Comparison of ENCODE assay signal across 31 mouse cellular contexts in genomic region chr17:68185385-68185784, GRCm38 (mm10).
DNase-seq lines count a peak whose midpoint lies in the region; ATAC-seq and TF ChIP-seq lines count a peak whose summit lies in the region.
"Had no signal": no experiment of that assay in that cellular context is flagged by ENCODE, and none has a peak within 500 bp of the region (broad histone marks: within the 10 kb centered on the region; RNA-seq: fewer than 3 reads in every experiment).

No protein-coding gene starts in this region.

- no peak for TF ChIP-seq CTCF in intestine, postnatal 0 days (IDR thresholded peaks at IDR 0.05; ENCODE audit: low read depth)

- no peaks in the 10 kb centered on the region for H3K27me3 ChIP-seq in intestine, embryonic 15.5 days (replicated peaks)
- no peaks in the 10 kb centered on the region for H3K27me3 ChIP-seq in intestine, postnatal 0 days (replicated peaks; ENCODE audit: control insufficient read depth, insufficient read depth, low read length)
- no peaks in the 10 kb centered on the region for H3K27me3 ChIP-seq in lung, embryonic 15.5 days
- no peaks in the 10 kb centered on the region for H3K27me3 ChIP-seq in stomach, embryonic 16.5 days (ENCODE audit: control insufficient read depth, insufficient read depth, low read length)
- H3K27me3 ChIP-seq: forebrain, embryonic 15.5 days; heart, embryonic 15.5 days; kidney, embryonic 15.5 days; limb, embryonic 15.5 days; liver, embryonic 15.5 days; midbrain, embryonic 15.5 days; neural tube, embryonic 15.5 days had no signal

- H3K4me3 ChIP-seq in intestine, embryonic 15.5 days (replicated peaks) = no peak overlapping the region
- no peak overlapping the region for H3K4me3 ChIP-seq in intestine, postnatal 0 days (ENCODE audit: low read depth, low read length)
- H3K4me3 ChIP-seq in lung, embryonic 15.5 days = no peak overlapping the region
- no peak overlapping the region for H3K4me3 ChIP-seq in stomach, embryonic 16.5 days (replicated peaks; ENCODE audit: low read length)
- H3K4me3 ChIP-seq: forebrain, embryonic 10.5 days; forebrain, embryonic 15.5 days; heart, embryonic 10.5 days; heart, embryonic 15.5 days; kidney, embryonic 15.5 days; limb, embryonic 15.5 days; liver, embryonic 15.5 days; midbrain, embryonic 15.5 days; neural tube, embryonic 15.5 days had no signal

- ATAC-seq in intestine, embryonic 15.5 days = peak; percentile 12; the same call in 1 of the 2 replicates
- ATAC-seq in intestine, postnatal 0 days = no peak
- ATAC-seq in lung, embryonic 15.5 days (ENCODE audit: borderline replicate concordance, extremely low read depth, low FRiP score, low TSS enrichment) = peak; percentile 46; the same call in 1 of the 2 replicates
- ATAC-seq in stomach, embryonic 16.5 days (ENCODE audit: insufficient read depth, low FRiP score) = no peak
- ATAC-seq: CD4-positive, CD25-positive, alpha-beta regulatory T cell, adult 4 months; forebrain, embryonic 15.5 days; hindbrain, embryonic 16.5 days; lung, postnatal 0 days; midbrain, embryonic 15.5 days had no signal

- no peak overlapping the region for H3K9ac ChIP-seq in intestine, embryonic 15.5 days
- H3K9ac ChIP-seq in intestine, postnatal 0 days (ENCODE audit: low read depth, low read length) = no peak overlapping the region
- H3K9ac ChIP-seq in lung, embryonic 15.5 days = no peak overlapping the region
- H3K9ac ChIP-seq in stomach, embryonic 16.5 days (ENCODE audit: low read length) = no peak overlapping the region
- H3K9ac ChIP-seq: forebrain, embryonic 15.5 days; heart, embryonic 15.5 days; kidney, embryonic 15.5 days; limb, embryonic 15.5 days; liver, embryonic 15.5 days; midbrain, embryonic 15.5 days; neural tube, embryonic 15.5 days had no signal

- no peak overlapping the region for H3K4me2 ChIP-seq in intestine, embryonic 15.5 days (replicated peaks)
- no peak overlapping the region for H3K4me2 ChIP-seq in intestine, postnatal 0 days (replicated peaks; ENCODE audit: low read depth)
- no peak overlapping the region for H3K4me2 ChIP-seq in lung, embryonic 15.5 days
- no peak overlapping the region for H3K4me2 ChIP-seq in stomach, embryonic 16.5 days (ENCODE audit: low read depth, low read length)
- H3K4me2 ChIP-seq: forebrain, embryonic 15.5 days; heart, embryonic 15.5 days; kidney, embryonic 15.5 days; limb, embryonic 15.5 days; liver, embryonic 15.5 days; midbrain, embryonic 15.5 days; neural tube, embryonic 15.5 days had no signal

- no peaks in the 10 kb centered on the region for H3K36me3 ChIP-seq in intestine, embryonic 15.5 days
- no peaks in the 10 kb centered on the region for H3K36me3 ChIP-seq in intestine, postnatal 0 days (ENCODE audit: control insufficient read depth, insufficient read depth)
- H3K36me3 ChIP-seq in lung, embryonic 15.5 days = no peaks in the 10 kb centered on the region
- H3K36me3 ChIP-seq in stomach, embryonic 16.5 days (ENCODE audit: control insufficient read depth, insufficient read depth, low read length) = no peaks in the 10 kb centered on the region
- H3K36me3 ChIP-seq: forebrain, embryonic 10.5 days; forebrain, embryonic 15.5 days; heart, embryonic 10.5 days; heart, embryonic 15.5 days; kidney, embryonic 15.5 days; limb, embryonic 15.5 days; liver, embryonic 15.5 days; midbrain, embryonic 15.5 days; neural tube, embryonic 15.5 days had no signal

- no peaks in the 10 kb centered on the region for H3K9me3 ChIP-seq in intestine, embryonic 15.5 days
- no peaks in the 10 kb centered on the region for H3K9me3 ChIP-seq in intestine, postnatal 0 days (ENCODE audit: control insufficient read depth)
- no peaks in the 10 kb centered on the region for H3K9me3 ChIP-seq in lung, embryonic 15.5 days
- H3K9me3 ChIP-seq in stomach, embryonic 16.5 days (replicated peaks; ENCODE audit: control insufficient read depth, low read length) = no peaks in the 10 kb centered on the region
- H3K9me3 ChIP-seq: forebrain, embryonic 15.5 days; heart, embryonic 15.5 days; kidney, embryonic 15.5 days; limb, embryonic 15.5 days; liver, embryonic 15.5 days; midbrain, embryonic 15.5 days; neural tube, embryonic 15.5 days had no signal

- H3K27ac ChIP-seq in intestine, embryonic 15.5 days = 0 out of 2 replicates have a peak overlapping the region, but pooled peaks have one; percentile 36
- no peak overlapping the region for H3K27ac ChIP-seq in intestine, postnatal 0 days (ENCODE audit: low read depth, low read length)
- no peak overlapping the region for H3K27ac ChIP-seq in lung, embryonic 15.5 days
- H3K27ac ChIP-seq in stomach, embryonic 16.5 days (ENCODE audit: low read length) = peak overlapping the region; percentile 62; the same call in 1 of the 2 replicates
- H3K27ac ChIP-seq: forebrain, embryonic 10.5 days; forebrain, embryonic 15.5 days; heart, embryonic 10.5 days; heart, embryonic 15.5 days; kidney, embryonic 15.5 days; limb, embryonic 15.5 days; liver, embryonic 15.5 days; macrophage; midbrain, embryonic 15.5 days; neural tube, embryonic 15.5 days had no signal

- DNase-seq in adrenal gland, postnatal 36 days = peak; percentile 28 to 31
- no peak for DNase-seq in adrenal gland, postnatal 4 days (ENCODE audit: low spot score in 2 of 2)
- DNase-seq in lung, postnatal 10 days = no peak
- DNase-seq: cerebellum, adult 8-10 months; cerebellum, postnatal 25 days; gastrocnemius, postnatal 25 days; heart, adult 11 months; kidney, adult 11 months; layer of hippocampus, postnatal 36 days; left cerebral cortex, postnatal 4 days; retina, postnatal 1 day; right cerebral cortex, postnatal 25 days; thymus, adult 2 months; thymus, postnatal 36 days had no signal

- WGBS in intestine, embryonic 15.5 days = 33% methylated on average over 2 of the region's 2 CpGs
- WGBS in intestine, postnatal 0 days = 49% methylated on average over 2 of the region's 2 CpGs
- 18% methylated on average over 2 of the region's 2 CpGs for WGBS in lung, embryonic 15.5 days
- 36% methylated on average over 2 of the region's 2 CpGs for WGBS in stomach, embryonic 16.5 days

- H3K4me1 ChIP-seq in intestine, embryonic 15.5 days (replicated peaks) = 0 out of 2 replicates have a peak, but pooled peaks cover 2% of the 10 kb centered on the region
- H3K4me1 ChIP-seq in intestine, postnatal 0 days (replicated peaks; ENCODE audit: control insufficient read depth, insufficient read depth, low read length) = no peaks in the 10 kb centered on the region
- no peaks in the 10 kb centered on the region for H3K4me1 ChIP-seq in lung, embryonic 15.5 days
- no peaks in the 10 kb centered on the region for H3K4me1 ChIP-seq in stomach, embryonic 16.5 days (ENCODE audit: control insufficient read depth, insufficient read depth, low read length)
- H3K4me1 ChIP-seq: forebrain, embryonic 10.5 days; forebrain, embryonic 15.5 days; heart, embryonic 10.5 days; heart, embryonic 15.5 days; kidney, embryonic 15.5 days; liver, embryonic 15.5 days; neural tube, embryonic 15.5 days had no signal

Comparison
In these comparisons a context has a peak if more than half of its experiments do, and no peak if none do; other contexts are left out.
1. DNase-seq: peak in adrenal gland, postnatal 36 days (2 of 2); none in adrenal gland, postnatal 4 days (0 of 2) and lung, postnatal 10 days (single experiment).
2. ATAC-seq: peak in intestine, embryonic 15.5 days (single experiment) and lung, embryonic 15.5 days (single experiment); none in intestine, postnatal 0 days (single experiment) and stomach, embryonic 16.5 days (single experiment).
3. H3K27ac ChIP-seq: peak in intestine, embryonic 15.5 days (single experiment) and stomach, embryonic 16.5 days (single experiment); none in intestine, postnatal 0 days (single experiment) and lung, embryonic 15.5 days (single experiment).